Mouse (Mus musculus) liver, embryonic 15.5 days (tissue): ENCODE results near the gene Zc3h15. TPM values are rescaled to one million over a fixed set of nuclear protein-coding genes. Genes with fewer than 3 reads are reported as not detected.
"Not testable (repeated sequence)": the region's sequence is repeated elsewhere in the genome, so short reads cannot be mapped to it uniquely, and the experiment has no call there.

Experiments
- ATAC-seq: fragments of 200-750 bp; cut with Nextera tagmentation; 2 replicates; pipeline ENCODE4 v1.8.0; 2017; ENCODE audit warnings: moderate number of reproducible peaks, mild to moderate bottlenecking, moderate library complexity; ENCODE audit not compliant: insufficient read depth
- H3K27ac ChIP-seq: fragments of 300-500 bp; sonication (generic); replicated peaks from 2 replicates; pipeline ENCODE4 v1.5.1; 2015; ENCODE audit warnings: mild to moderate bottlenecking, inconsistent platforms
- H3K27me3 ChIP-seq: fragments of 300-500 bp; sonication (generic); 2 replicates; pipeline ENCODE4 v1.6.1; 2015; ENCODE audit warnings: mild to moderate bottlenecking, inconsistent platforms
- H3K36me3 ChIP-seq: fragments of 300-500 bp; sonication (generic); replicated peaks from 2 replicates; pipeline ENCODE4 v1.6.1; 2015; ENCODE audit warnings: moderate library complexity, mild to moderate bottlenecking, inconsistent platforms
- H3K4me1 ChIP-seq: fragments of 300-500 bp; sonication (generic); replicated peaks from 2 replicates; pipeline ENCODE4 v1.6.1; 2015; ENCODE audit warnings: inconsistent platforms
- H3K4me2 ChIP-seq: fragments of 300-500 bp; sonication (generic); 2 replicates; pipeline ENCODE4 v1.6.1; 2015; ENCODE audit warnings: moderate library complexity, mild to moderate bottlenecking, inconsistent platforms
- H3K4me3 ChIP-seq: fragments of 300-500 bp; sonication (generic); replicated peaks from 2 replicates; pipeline ENCODE4 v1.5.1; 2015; ENCODE audit warnings: mild to moderate bottlenecking, inconsistent platforms
- H3K9ac ChIP-seq: fragments of 300-500 bp; sonication (generic); 2 replicates; pipeline ENCODE4 v1.6.1; 2015; ENCODE audit warnings: moderate library complexity, mild to moderate bottlenecking, inconsistent platforms
- H3K9me3 ChIP-seq: fragments of 300-500 bp; sonication (generic); replicated peaks from 2 replicates; pipeline ENCODE4 v1.6.1; 2016; ENCODE audit warnings: inconsistent platforms
- WGBS: fragments of 180-500 bp; shearing (Covaris S2); methylation state at CpG from one replicate; pipeline ENCODE4 v1.1.7; 2015; ENCODE audit warnings: mixed read lengths; ENCODE audit not compliant: insufficient replicate concordance; 5-methylcytosine and 5-hydroxymethylcytosine counted together
- polyA plus RNA-seq: library from polyadenylated mRNA; unstranded; fragments of >200 nt; fragmentation: Nextera tagmentation; extraction: Ambion mirVana; gene quantifications from 2 replicates; pipeline ENCODE4 v1.2.1, GENCODE M21; 2015

Gene Zc3h15
- polyA plus RNA-seq, 1 experiment from 2014 or later, result 47.0 TPM

DNA sequence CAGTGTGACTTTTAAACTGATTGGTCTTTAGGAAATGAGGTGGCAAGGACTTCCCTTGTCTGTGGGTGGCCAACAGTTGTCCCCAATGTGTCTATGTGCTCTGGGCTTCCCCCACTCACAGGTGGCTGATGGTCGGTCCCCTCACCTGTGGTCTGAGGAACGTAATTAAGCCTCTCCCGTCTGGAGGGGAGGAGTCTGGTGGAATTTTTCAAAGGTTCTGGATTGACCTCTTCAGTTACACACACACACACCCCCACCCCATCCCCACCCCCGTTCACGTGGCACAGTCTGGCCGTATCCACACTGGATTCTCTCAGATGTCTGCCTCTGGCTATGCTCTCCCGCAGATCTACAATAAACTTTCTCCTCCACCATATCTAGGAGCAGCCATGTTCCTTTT lies 49.8 kb downstream of the Zc3h15 start:
- no peak overlapping the region for H3K4me2 ChIP-seq
- H3K9me3 ChIP-seq, result no peaks in the 10 kb centered on the region
- no peaks in the 10 kb centered on the region for H3K4me1 ChIP-seq
- no peaks in the 10 kb centered on the region for H3K36me3 ChIP-seq
- WGBS, result 70% methylated on average over 7 of the region's 7 CpGs
- H3K4me3 ChIP-seq, result no peak overlapping the region
- no peak overlapping the region for H3K27ac ChIP-seq
- no peak for ATAC-seq
- H3K9ac ChIP-seq, result no peak overlapping the region
- no peaks in the 10 kb centered on the region for H3K27me3 ChIP-seq

- Histone ChIP-seq H3K4me3 (no peak overlapping the region), H3K27me3 (no peaks in the 10 kb centered on the region), H3K36me3 (no peaks in the 10 kb centered on the region), H3K27ac (no peak overlapping the region), H3K9ac (no peak overlapping the region), H3K4me2 (no peak overlapping the region), H3K9me3 (no peaks in the 10 kb centered on the region), H3K4me1 (no peaks in the 10 kb centered on the region)
- 46% methylated on average over 11 of the region's 11 CpGs for WGBS
- ATAC-seq, result no peak
These were observed 51.4 kb downstream of the Zc3h15 start for GRCm38 (mm10) chr2:83695345-83696247.

GRCm38 (mm10) chr2:83698484-83698883 lies 54.2 kb downstream of the Zc3h15 start:
- H3K4me2 ChIP-seq, result no peak overlapping the region
- no peak overlapping the region for H3K4me3 ChIP-seq
- H3K27me3 ChIP-seq, result no peaks in the 10 kb centered on the region
- WGBS, result 41% methylated on average over 1 of the region's 1 CpGs
- no peak overlapping the region for H3K27ac ChIP-seq
- ATAC-seq, result no peak
- H3K4me1 ChIP-seq, result no peaks in the 10 kb centered on the region
- no peaks in the 10 kb centered on the region for H3K36me3 ChIP-seq
- no peaks in the 10 kb centered on the region for H3K9me3 ChIP-seq
- no peak overlapping the region for H3K9ac ChIP-seq

- Histone ChIP-seq H3K4me1 (no peaks in the 10 kb centered on the region), H3K9ac (no peak overlapping the region), H3K9me3 (no peaks in the 10 kb centered on the region), H3K27ac (no peak overlapping the region), H3K27me3 (no peaks in the 10 kb centered on the region), H3K36me3 (no peaks in the 10 kb centered on the region), H3K4me2 (no peak overlapping the region), H3K4me3 (no peak overlapping the region)
- no peak for ATAC-seq
- WGBS, result 27% methylated on average over 1 of the region's 1 CpGs
These were observed 55.1 kb downstream of the Zc3h15 start for GRCm38 (mm10) chr2:83699324-83699723.

- Histone ChIP-seq H3K9ac (no peak overlapping the region), H3K9me3 (no peaks in the 10 kb centered on the region), H3K4me2 (no peak overlapping the region), H3K36me3 (no peaks in the 10 kb centered on the region), H3K4me3 (no peak overlapping the region), H3K4me1 (no peaks in the 10 kb centered on the region), H3K27ac (no peak overlapping the region), H3K27me3 (no peaks in the 10 kb centered on the region)
- ATAC-seq, result no peak
- WGBS, result 54% methylated on average over 4 of the region's 4 CpGs
These were observed 56.4 kb downstream of the Zc3h15 start for GRCm38 (mm10) chr2:83700667-83701066.

DNA sequence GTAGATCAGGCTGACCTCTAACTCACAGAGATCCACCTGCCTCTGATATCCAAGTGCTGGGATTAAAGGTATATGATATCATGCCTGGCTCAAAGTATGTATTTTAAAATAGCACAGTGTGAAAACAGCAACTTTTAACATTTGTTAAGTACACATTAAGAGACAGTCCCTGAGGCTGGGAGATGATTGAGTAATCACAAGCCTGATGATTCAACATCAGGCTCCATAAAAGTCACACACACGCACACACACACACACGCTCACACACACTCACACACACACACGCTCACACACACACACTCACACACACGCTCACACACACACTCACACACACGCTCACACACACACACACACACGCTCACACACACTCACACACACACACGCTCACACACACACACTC lies 58.2 kb downstream of the Zc3h15 start:
- no peaks in the 10 kb centered on the region for H3K4me1 ChIP-seq
- no peak overlapping the region for H3K4me3 ChIP-seq
- H3K27ac ChIP-seq, result no peak overlapping the region
- no peak for ATAC-seq
- 62% methylated on average over 7 of the region's 7 CpGs for WGBS
- H3K36me3 ChIP-seq, result no peaks in the 10 kb centered on the region
- H3K4me2 ChIP-seq, result no peak overlapping the region
- H3K27me3 ChIP-seq, result no peaks in the 10 kb centered on the region
- no peaks in the 10 kb centered on the region for H3K9me3 ChIP-seq
- no peak overlapping the region for H3K9ac ChIP-seq

- no peak for ATAC-seq
- Histone ChIP-seq H3K4me2 (no peak overlapping the region), H3K27ac (no peak overlapping the region)
These were observed 61.4 kb downstream of the Zc3h15 start for GRCm38 (mm10) chr2:83705580-83706158.

GRCm38 (mm10) chr2:83709896-83710524 lies 65.8 kb downstream of the Zc3h15 start:
- Histone ChIP-seq H3K27me3 (no peaks in the 10 kb centered on the region), H3K9me3 (no peaks in the 10 kb centered on the region), H3K4me3 (no peak overlapping the region), H3K9ac (no peak overlapping the region), H3K27ac (no peak overlapping the region; the same call in 1 of the 2 replicates), H3K36me3 (no peaks in the 10 kb centered on the region), H3K4me2 (no peak overlapping the region), H3K4me1 (no peaks in the 10 kb centered on the region)
- WGBS, result 45% methylated on average over 11 of the region's 11 CpGs
- ATAC-seq, result peak; percentile 69

More at GRCm38 (mm10) chr2:83705580-83706158, 61.4 kb downstream of the Zc3h15 start:
- no peaks in the 10 kb centered on the region for H3K9me3 ChIP-seq
- no peaks in the 10 kb centered on the region for H3K27me3 ChIP-seq
- no peak overlapping the region for H3K9ac ChIP-seq
- WGBS, result 30% methylated on average over 9 of the region's 9 CpGs
- H3K4me1 ChIP-seq, result no peaks in the 10 kb centered on the region
- H3K4me3 ChIP-seq, result no peak overlapping the region
- H3K36me3 ChIP-seq, result no peaks in the 10 kb centered on the region

GRCm38 (mm10) chr2:83713281-83713680 lies 69.0 kb downstream of the Zc3h15 start:
- H3K9me3 ChIP-seq, H3K4me1 ChIP-seq, H3K9ac ChIP-seq, H3K27me3 ChIP-seq, H3K36me3 ChIP-seq, H3K27ac ChIP-seq, H3K4me3 ChIP-seq, H3K4me2 ChIP-seq, ATAC-seq: not testable (repeated sequence)
- 62% methylated on average over 7 of the region's 7 CpGs for WGBS

DNA sequence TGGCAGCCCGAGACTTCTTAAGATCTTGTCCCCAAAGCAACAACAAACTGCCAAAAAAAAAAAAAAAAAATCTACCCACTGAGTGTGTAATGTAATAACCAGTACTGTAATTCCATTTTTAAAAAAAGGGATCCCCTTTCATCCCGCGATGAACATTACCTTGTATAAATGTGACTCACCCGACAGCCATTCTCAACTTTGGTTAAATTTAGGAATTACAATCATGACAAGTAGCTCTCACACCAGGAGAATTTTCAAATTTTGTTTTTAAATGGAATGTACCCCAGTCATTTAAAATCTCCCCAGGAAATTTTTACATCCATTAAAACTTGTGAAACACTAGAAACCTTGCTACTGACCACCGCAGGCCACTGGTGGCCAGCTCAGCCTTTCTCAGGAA lies 69.7 kb downstream of the Zc3h15 start:
- no peak overlapping the region for H3K27ac ChIP-seq
- H3K4me2 ChIP-seq, result no peak overlapping the region
- no peaks in the 10 kb centered on the region for H3K4me1 ChIP-seq
- no peak for ATAC-seq
- no peaks in the 10 kb centered on the region for H3K9me3 ChIP-seq
- no peaks in the 10 kb centered on the region for H3K27me3 ChIP-seq
- no peak overlapping the region for H3K9ac ChIP-seq
- no peaks in the 10 kb centered on the region for H3K36me3 ChIP-seq
- H3K4me3 ChIP-seq, result no peak overlapping the region
- 68% methylated on average over 5 of the region's 5 CpGs for WGBS
